Mouse (Mus musculus) heart, postnatal 10 days (tissue): ENCODE measurements at regions not wholly inside any gene's neighbourhood (a gene's known extent, or its start where the extent isn't known, plus 50 kb on each side); places are given as distances from the start of the nearest gene placed in this dataset.

Experiments used
- DNase-seq, 2 experiments: peaks; one replicate each; pipeline ENCODE4 v3.0.0; 2021
- intact Hi-C: fragments of 180-260 bp; cut with DNase I; formaldehyde crosslinking; loops from one replicate; pipeline ENCODE4 v1.15.1; 2025

- intact Hi-C loops: loop anchor here (1.0 to 10.0 kb wide), 3 partner anchors 101 to 468 kb away; no protein-coding TSS in a partner anchor
- DNase-seq: peak; percentile 57 to 76
These were observed 2188.2 kb upstream of the Gm7489 start for GRCm38 (mm10) chr15:51696344-51697016.

GRCm38 (mm10) chr15:51704198-51704597 lies 2180.5 kb upstream of the Gm7489 start:
- no peak for DNase-seq
- intact Hi-C loops: loop anchor here (5.0 kb wide), 1 partner anchor 183 kb away; no protein-coding TSS in a partner anchor

DNA sequence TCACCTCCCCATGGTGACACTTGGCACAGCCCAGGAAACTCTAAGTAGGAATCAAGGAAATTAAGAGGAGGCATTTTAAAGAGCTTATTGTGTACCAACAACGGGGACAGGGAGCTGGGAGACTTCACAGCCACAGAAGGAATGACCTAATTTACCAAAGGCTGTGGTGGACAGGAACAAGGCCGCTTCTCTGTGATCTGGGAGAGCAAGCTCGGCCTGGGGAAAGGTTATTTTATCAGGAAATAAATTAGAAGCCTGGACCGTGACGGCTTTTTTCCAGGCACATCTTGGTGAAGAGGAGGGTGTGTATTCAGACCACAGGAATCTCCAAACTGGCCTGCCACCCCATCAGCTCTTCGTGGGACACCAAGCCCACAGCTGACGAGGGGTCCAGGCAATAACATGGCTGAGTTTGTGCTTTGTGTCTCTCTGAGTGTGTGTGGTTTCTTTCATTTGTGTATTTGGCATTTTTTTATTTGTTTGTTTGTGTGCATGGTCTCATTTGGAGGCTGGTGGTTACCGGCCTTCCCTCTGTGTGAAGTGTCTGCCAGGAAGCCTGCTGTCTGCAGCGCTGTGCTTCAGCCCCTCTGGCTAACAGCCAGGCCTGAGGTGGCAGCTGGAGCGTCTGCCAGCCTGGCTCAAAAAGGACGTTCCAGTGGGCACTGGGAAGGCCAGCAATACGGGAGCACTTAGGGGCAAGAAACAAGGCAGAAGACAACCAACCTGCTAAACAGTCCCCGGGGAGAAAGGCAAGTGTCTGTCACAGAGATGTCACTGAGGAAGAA lies 2174.6 kb upstream of the Gm7489 start:
- intact Hi-C loops: no loop called here
- peak; percentile 84 to 87 for DNase-seq

- DNase-seq: no peak
- intact Hi-C loops: no loop called here
These were observed 2163.8 kb upstream of the Gm7489 start for GRCm38 (mm10) chr15:51720873-51721308.

GRCm38 (mm10) chr15:51721363-51721762 lies 2163.3 kb upstream of the Gm7489 start:
- no peak for DNase-seq
- intact Hi-C loops: no loop called here

DNA sequence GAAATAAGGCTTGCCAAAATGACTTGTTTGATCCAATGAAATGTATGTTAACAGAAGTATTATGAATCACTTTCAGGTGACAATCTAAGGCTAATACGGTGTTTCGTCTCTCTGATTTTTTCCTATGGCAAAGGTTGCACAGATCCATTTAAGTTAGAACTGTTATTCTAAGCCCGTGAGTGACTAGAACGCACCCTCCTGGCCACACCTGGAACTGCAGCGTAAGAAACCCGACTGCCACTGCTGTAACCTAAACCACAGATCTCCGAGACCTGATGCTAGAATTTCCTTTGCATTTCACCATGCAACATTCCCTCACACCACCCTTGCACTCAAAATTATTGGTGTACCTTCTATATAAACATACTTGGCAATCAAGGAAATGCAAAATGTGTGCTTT lies 2160.6 kb upstream of the Gm7489 start:
- intact Hi-C loops: no loop called here
- DNase-seq: no peak

- intact Hi-C loops: no loop called here
- DNase-seq: no peak
These were observed 2159.2 kb upstream of the Gm7489 start for GRCm38 (mm10) chr15:51725457-51725856.

DNA sequence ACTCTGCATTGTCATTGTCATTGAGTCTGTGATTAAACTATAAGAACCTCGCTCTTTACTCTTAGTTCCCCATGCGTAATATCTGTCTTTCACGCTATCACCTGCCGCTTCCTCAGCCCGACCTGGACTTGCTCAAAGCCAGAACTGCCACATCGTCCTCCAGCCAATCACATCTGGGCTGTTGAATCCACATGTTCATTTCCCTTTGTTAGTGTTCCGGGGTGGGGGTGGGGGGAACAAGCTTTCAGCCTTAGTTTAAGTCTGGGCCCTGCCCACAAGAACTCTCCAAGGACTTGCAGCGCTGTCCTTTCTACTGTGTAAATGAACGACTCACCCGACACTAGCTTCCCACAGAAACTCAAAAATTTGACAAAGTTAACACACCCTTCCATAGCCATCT lies 2154.6 kb upstream of the Gm7489 start:
- DNase-seq: no peak
- intact Hi-C loops: no loop called here

GRCm38 (mm10) chr15:51730805-51731412 lies 2153.8 kb upstream of the Gm7489 start:
- peak; percentile 52 to 57 for DNase-seq

DNA sequence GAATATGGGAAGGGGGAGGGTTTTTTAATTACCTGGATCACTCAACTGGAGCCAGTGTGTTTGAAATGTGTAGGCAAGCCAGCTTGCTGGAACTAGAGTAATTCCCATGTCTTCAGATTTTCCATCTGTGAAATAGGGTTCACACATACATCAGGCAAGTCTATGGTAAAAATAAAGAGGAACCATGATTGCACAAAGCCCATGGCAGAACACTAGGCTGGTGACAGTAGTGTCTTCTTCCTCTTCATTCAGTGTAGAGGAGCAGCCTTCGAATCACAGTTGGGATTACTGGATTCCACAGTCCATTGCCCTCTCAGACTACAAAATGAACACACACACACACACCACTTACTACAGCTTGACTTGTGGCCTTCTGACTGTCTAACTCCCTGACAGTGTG lies 2150.5 kb upstream of the Gm7489 start:
- intact Hi-C loops: no loop called here

More at GRCm38 (mm10) chr15:51730805-51731412, 2153.8 kb upstream of the Gm7489 start:
- intact Hi-C loops: no loop called here

More for the DNA sequence above, 2150.5 kb upstream of the Gm7489 start:
- DNase-seq: no peak
